Comparison of ENCODE assay signal across 27 mouse cellular contexts in the genomic region with DNA sequence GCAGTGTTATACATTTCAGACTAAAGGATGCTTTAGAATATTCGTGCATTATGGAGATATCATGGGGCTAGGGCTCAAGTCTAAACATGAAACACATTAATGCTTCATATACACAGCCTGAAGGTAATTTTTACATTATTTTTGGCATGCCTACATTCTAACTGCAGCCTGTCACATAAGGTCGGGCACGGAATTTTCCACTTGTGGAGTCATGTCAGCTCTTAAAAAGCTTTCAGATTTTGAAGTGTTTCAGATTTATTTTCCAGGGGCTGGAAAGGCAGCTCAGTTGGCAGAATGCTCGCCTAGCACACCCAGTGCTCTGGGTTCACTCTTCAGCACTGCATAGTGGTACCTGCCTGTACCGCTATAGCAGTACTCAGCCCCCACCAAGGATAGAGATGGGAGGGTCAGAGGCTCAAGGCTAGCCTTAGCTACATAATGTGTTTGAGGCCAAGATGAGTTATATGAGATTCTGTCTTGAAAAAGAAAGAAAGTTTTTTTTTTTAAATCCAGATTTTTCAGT.
DNase-seq lines count a peak whose midpoint lies in the region; ATAC-seq and TF ChIP-seq lines count a peak whose summit lies in the region.
"Had no signal": no experiment of that assay in that cellular context is flagged by ENCODE, and none has a peak within 500 bp of the region (broad histone marks: within the 10 kb centered on the region; RNA-seq: fewer than 3 reads in every experiment).

No protein-coding gene starts in this region.

- peaks cover 18% of the 10 kb centered on the region for H3K4me1 ChIP-seq in limb, embryonic 14.5 days (ENCODE audit: control insufficient read depth, insufficient read depth, low read length)
- peaks cover 24% of the 10 kb centered on the region for H3K4me1 ChIP-seq in limb, embryonic 10.5 days
- H3K4me1 ChIP-seq in CH12.LX (ENCODE audit: control insufficient read depth in 1 of 2, insufficient read depth in 2 of 2), result peaks cover 25 to 80% of the 10 kb centered on the region in 2 experiments
- H3K4me1 ChIP-seq in embryonic facial prominence, embryonic 13.5 days, result peaks cover 36% of the 10 kb centered on the region
- peaks cover 23% of the 10 kb centered on the region for H3K4me1 ChIP-seq in limb, embryonic 15.5 days
- H3K4me1 ChIP-seq in forebrain, embryonic 12.5 days, result peaks cover 13% of the 10 kb centered on the region
- H3K4me1 ChIP-seq: heart, embryonic 15.5 days; intestine, embryonic 15.5 days had no signal

- no peak for TF ChIP-seq POLR2A in limb, embryonic 14.5 days (IDR thresholded peaks at IDR 0.05; ENCODE audit: borderline replicate concordance, extremely low read depth, insufficient read depth, insufficient read length)
- no peak for TF ChIP-seq POLR2A in CH12.LX (IDR thresholded peaks at IDR 0.05; ENCODE audit: low read depth, low read length)

- H3K27ac ChIP-seq in limb, embryonic 14.5 days (replicated peaks; ENCODE audit: low read depth, low read length), result no peak overlapping the region
- no peak overlapping the region for H3K27ac ChIP-seq in limb, embryonic 10.5 days
- no peak overlapping the region for H3K27ac ChIP-seq in CH12.LX (ENCODE audit: insufficient read depth, low read depth)
- H3K27ac ChIP-seq in embryonic facial prominence, embryonic 13.5 days, result peak overlapping the region; percentile 41
- peak overlapping the region; percentile 52; the same call in 1 of the 2 replicates for H3K27ac ChIP-seq in limb, embryonic 15.5 days
- H3K27ac ChIP-seq in forebrain, embryonic 12.5 days, result no peak overlapping the region
- H3K27ac ChIP-seq: forebrain, embryonic 10.5 days; gastrocnemius, adult 2 months; heart, embryonic 15.5 days; hindbrain, embryonic 10.5 days; hindbrain, embryonic 13.5 days; intestine, embryonic 15.5 days had no signal

- no peak for TF ChIP-seq CTCF in CH12.LX (conservative IDR thresholded peaks at IDR 0.05 in 1 of 2, IDR thresholded peaks at IDR 0.05 in 1 of 2; ENCODE audit: low read depth in 2 of 2, low read length in 2 of 2)

- no peak for TF ChIP-seq RAD21 in CH12.LX (IDR thresholded peaks at IDR 0.05; ENCODE audit: low read depth, low read length)

- no peaks in the 10 kb centered on the region for H3K9me3 ChIP-seq in limb, embryonic 14.5 days (ENCODE audit: control insufficient read depth, low read length)
- no peaks in the 10 kb centered on the region for H3K9me3 ChIP-seq in limb, embryonic 10.5 days (replicated peaks)
- H3K9me3 ChIP-seq in CH12.LX (replicated peaks; ENCODE audit: low read length), result no peaks in the 10 kb centered on the region
- H3K9me3 ChIP-seq in embryonic facial prominence, embryonic 13.5 days, result no peaks in the 10 kb centered on the region
- H3K9me3 ChIP-seq in limb, embryonic 15.5 days, result no peaks in the 10 kb centered on the region
- no peaks in the 10 kb centered on the region for H3K9me3 ChIP-seq in forebrain, embryonic 12.5 days
- H3K9me3 ChIP-seq: forebrain, embryonic 10.5 days; heart, embryonic 12.5 days; heart, embryonic 15.5 days; hindbrain, embryonic 10.5 days; hindbrain, embryonic 13.5 days; intestine, embryonic 15.5 days had no signal

- dilution Hi-C loops in CH12.LX (cut with MboI; ENCODE audit: extremely low pct_ligation_motif_present, extremely low pct_unique_long_range_greater_than_20kb, low sequenced_read_pairs), result no loop called here

- H3K9ac ChIP-seq in limb, embryonic 14.5 days (ENCODE audit: low read depth, low read length, severe bottlenecking), result no peak overlapping the region
- no peak overlapping the region for H3K9ac ChIP-seq in CH12.LX (ENCODE audit: insufficient read depth, low read depth)
- no peak overlapping the region for H3K9ac ChIP-seq in embryonic facial prominence, embryonic 13.5 days
- no peak overlapping the region for H3K9ac ChIP-seq in limb, embryonic 15.5 days
- H3K9ac ChIP-seq in forebrain, embryonic 12.5 days, result no peak overlapping the region
- H3K9ac ChIP-seq: forebrain, postnatal 0 days; heart, embryonic 12.5 days; heart, embryonic 15.5 days; hindbrain, embryonic 13.5 days; intestine, embryonic 15.5 days had no signal

- no peaks in the 10 kb centered on the region for H3K36me3 ChIP-seq in limb, embryonic 14.5 days (ENCODE audit: control insufficient read depth, insufficient read depth, low read length)
- no peaks in the 10 kb centered on the region for H3K36me3 ChIP-seq in limb, embryonic 10.5 days
- H3K36me3 ChIP-seq in CH12.LX (replicated peaks in 1 of 2; ENCODE audit: control insufficient read depth in 1 of 2, insufficient read depth in 1 of 2, low read length in 1 of 2), result no peaks in the 10 kb centered on the region
- H3K36me3 ChIP-seq in embryonic facial prominence, embryonic 13.5 days, result no peaks in the 10 kb centered on the region
- H3K36me3 ChIP-seq in limb, embryonic 15.5 days, result no peaks in the 10 kb centered on the region
- no peaks in the 10 kb centered on the region for H3K36me3 ChIP-seq in forebrain, embryonic 12.5 days (replicated peaks)
- H3K36me3 ChIP-seq: forebrain, embryonic 10.5 days; heart, embryonic 12.5 days; heart, embryonic 15.5 days; hindbrain, embryonic 10.5 days; hindbrain, embryonic 13.5 days; intestine, embryonic 15.5 days had no signal

- H3K79me2 ChIP-seq in CH12.LX (replicated peaks; ENCODE audit: control insufficient read depth, extremely low read depth, insufficient read depth, poor library complexity, severe bottlenecking), result no peaks in the 10 kb centered on the region

- no peaks in the 10 kb centered on the region for H3K27me3 ChIP-seq in limb, embryonic 14.5 days (ENCODE audit: control insufficient read depth, insufficient read depth, low read length)
- no peaks in the 10 kb centered on the region for H3K27me3 ChIP-seq in limb, embryonic 10.5 days (ENCODE audit: low read depth, poor library complexity, severe bottlenecking)
- H3K27me3 ChIP-seq in CH12.LX (replicated peaks), result no peaks in the 10 kb centered on the region
- 0 out of 2 replicates have a peak, but pooled peaks cover 2% of the 10 kb centered on the region for H3K27me3 ChIP-seq in embryonic facial prominence, embryonic 13.5 days
- no peaks in the 10 kb centered on the region; the same call in 1 of the 2 replicates for H3K27me3 ChIP-seq in limb, embryonic 15.5 days
- 0 out of 2 replicates have a peak, but pooled peaks cover 3% of the 10 kb centered on the region for H3K27me3 ChIP-seq in forebrain, embryonic 12.5 days
- H3K27me3 ChIP-seq: heart, embryonic 12.5 days; heart, embryonic 15.5 days; intestine, embryonic 15.5 days had no signal

- no peak overlapping the region for H3K4me3 ChIP-seq in limb, embryonic 14.5 days (replicated peaks; ENCODE audit: low read length)
- H3K4me3 ChIP-seq in limb, embryonic 10.5 days, result no peak overlapping the region
- no peak overlapping the region for H3K4me3 ChIP-seq in CH12.LX (replicated peaks in 1 of 3; ENCODE audit: low read depth in 2 of 3, low read length in 2 of 3, poor library complexity in 1 of 3)
- no peak overlapping the region for H3K4me3 ChIP-seq in embryonic facial prominence, embryonic 13.5 days
- no peak overlapping the region for H3K4me3 ChIP-seq in limb, embryonic 15.5 days
- no peak overlapping the region for H3K4me3 ChIP-seq in forebrain, embryonic 12.5 days (replicated peaks)
- H3K4me3 ChIP-seq: forebrain, embryonic 10.5 days; gastrocnemius, adult 2 months; heart, embryonic 12.5 days; heart, embryonic 15.5 days; hindbrain, embryonic 10.5 days; hindbrain, embryonic 13.5 days; intestine, embryonic 15.5 days had no signal

- no peak overlapping the region for H3K4me2 ChIP-seq in limb, embryonic 14.5 days (replicated peaks; ENCODE audit: low read depth, low read length, severe bottlenecking)
- no peak overlapping the region for H3K4me2 ChIP-seq in CH12.LX (ENCODE audit: insufficient read depth, low read depth, poor library complexity, severe bottlenecking)
- H3K4me2 ChIP-seq in embryonic facial prominence, embryonic 13.5 days, result peak overlapping the region; percentile 17
- no peak overlapping the region for H3K4me2 ChIP-seq in limb, embryonic 15.5 days
- H3K4me2 ChIP-seq in forebrain, embryonic 12.5 days, result no peak overlapping the region
- H3K4me2 ChIP-seq: heart, embryonic 12.5 days; heart, embryonic 15.5 days; hindbrain, embryonic 13.5 days; intestine, embryonic 15.5 days had no signal

- 44% methylated on average over 5 of the region's 5 CpGs for WGBS in limb, embryonic 14.5 days
- 83% methylated on average over 5 of the region's 5 CpGs for WGBS in limb, embryonic 10.5 days
- WGBS in embryonic facial prominence, embryonic 13.5 days, result 26% methylated on average over 5 of the region's 5 CpGs
- WGBS in limb, embryonic 15.5 days, result 32% methylated on average over 5 of the region's 5 CpGs
- WGBS in forebrain, embryonic 12.5 days, result 82% methylated on average over 5 of the region's 5 CpGs

- in situ Hi-C loops in CH12.LX (cut with MboI; ENCODE audit: low pct_ligation_motif_present, low pct_unique_long_range_greater_than_20kb, low sequenced_read_pairs), result no loop called here

- TF ChIP-seq EP300 in CH12.LX (IDR thresholded peaks at IDR 0.05; ENCODE audit: low read length), result 0 out of 2 replicates have a peak, but pooled peaks have one; percentile 31

- peak; percentile 65 for DNase-seq in limb, embryonic 14.5 days (ENCODE audit: low spot score)
- no peak for DNase-seq in limb, embryonic 10.5 days (ENCODE audit: low spot score)
- no peak for DNase-seq in CH12.LX (ENCODE audit: extremely low read depth)
- no peak for DNase-seq in gastrocnemius, postnatal 4 days (ENCODE audit: low spot score in 2 of 2)
- DNase-seq: adrenal gland, adult 8-10 months; adrenal gland, postnatal 25 days; B cell, adult 2 months; cerebellum, adult 11-12 months; cerebellum, adult 8-10 months; cerebellum, postnatal 14 days; forebrain, postnatal 0 days; gastrocnemius, adult 2 months; gastrocnemius, postnatal 14 days; heart, adult 18-20 months; heart, postnatal 10 days; heart, postnatal 36 days had no signal

- ATAC-seq in limb, embryonic 14.5 days (ENCODE audit: low FRiP score, low read depth), result no peak
- ATAC-seq in embryonic facial prominence, embryonic 13.5 days (ENCODE audit: insufficient number of reproducible peaks, insufficient read depth, low FRiP score, low TSS enrichment, low read depth), result 0 out of 2 replicates have a peak, but pooled peaks have one; percentile 52
- ATAC-seq in limb, embryonic 15.5 days (ENCODE audit: insufficient number of reproducible peaks, low FRiP score, low TSS enrichment, low read depth), result no peak
- ATAC-seq in forebrain, embryonic 12.5 days (ENCODE audit: low FRiP score), result no peak
- ATAC-seq: forebrain, embryonic 14.5 days; forebrain, postnatal 0 days; hindbrain, embryonic 16.5 days; intestine, embryonic 15.5 days had no signal

TF ChIP-seq in CH12.LX, 34 proteins besides CTCF, POLR2A, EP300 and RAD21:
- no peak for TF ChIP-seq CHD2 (IDR thresholded peaks at IDR 0.05; ENCODE audit: low read length)
- TF ChIP-seq MXI1 (IDR thresholded peaks at IDR 0.05; ENCODE audit: low read depth, low read length), result no peak
- TF ChIP-seq PAX5 (IDR thresholded peaks at IDR 0.05; ENCODE audit: low read length), result no peak
- TF ChIP-seq MEF2A (IDR thresholded peaks at IDR 0.05; ENCODE audit: borderline replicate concordance, low read depth, low read length), result no peak
- no peak for TF ChIP-seq ELF1 (IDR thresholded peaks at IDR 0.05; ENCODE audit: low read depth, low read length)
- no peak for TF ChIP-seq NELFE (IDR thresholded peaks at IDR 0.05; ENCODE audit: low read depth, low read length)
- TF ChIP-seq USF1 (IDR thresholded peaks at IDR 0.05; ENCODE audit: low read depth, low read length), result no peak
- no peak for TF ChIP-seq ETS1 (conservative IDR thresholded peaks at IDR 0.05; ENCODE audit: low read depth, low read length)

Comparison
In these comparisons a context has a peak if more than half of its experiments do, and no peak if none do; other contexts are left out.
1. H3K27ac ChIP-seq: peak in embryonic facial prominence, embryonic 13.5 days (single experiment) and limb, embryonic 15.5 days (single experiment); none in limb, embryonic 14.5 days (single experiment), limb, embryonic 10.5 days (single experiment), CH12.LX (single experiment) and forebrain, embryonic 12.5 days (single experiment).